In the genomic region with DNA sequence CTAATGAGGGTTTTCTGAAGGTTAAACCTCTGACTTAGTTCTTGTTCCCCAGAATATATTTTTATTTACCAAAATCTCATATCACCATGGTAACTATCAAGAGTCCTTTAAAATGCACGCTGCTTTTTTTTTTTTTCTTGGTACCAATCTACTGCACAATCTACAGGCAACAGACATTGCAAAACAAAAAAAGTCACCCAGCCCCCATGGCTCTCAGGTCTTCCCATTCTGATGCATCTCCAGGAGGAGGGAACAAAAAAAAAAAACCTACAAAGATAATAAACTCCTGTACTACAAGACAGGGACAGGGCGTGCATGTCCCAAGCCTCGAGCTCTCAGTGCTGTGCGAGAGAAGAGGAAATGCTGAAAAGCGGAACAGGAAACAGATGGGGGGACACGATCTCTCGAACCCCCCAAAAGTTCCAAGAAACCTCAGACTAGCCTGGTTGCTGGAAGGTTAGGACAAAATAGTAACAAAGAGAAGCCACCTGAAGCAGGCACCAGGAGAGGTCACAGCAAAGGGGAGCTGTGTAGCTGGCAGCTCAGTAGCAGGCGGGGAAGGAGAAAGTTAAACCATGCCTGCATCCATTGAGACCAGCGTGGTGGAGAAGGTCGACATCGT, we compare ENCODE assay signal across 7 mouse cellular contexts.
DNase-seq lines count a peak whose midpoint lies in the region; ATAC-seq lines count a peak whose summit lies in the region.

No protein-coding gene starts in this region.

- ATAC-seq in midbrain, embryonic 14.5 days (ENCODE audit: low FRiP score, low TSS enrichment): no peak
- no peak for ATAC-seq in limb, embryonic 12.5 days (ENCODE audit: insufficient number of reproducible peaks, insufficient read depth, low FRiP score, low TSS enrichment, low read depth)

- WGBS in midbrain, embryonic 10.5 days: 65% methylated on average over 11 of the region's 11 CpGs
- WGBS in midbrain, embryonic 14.5 days: 74% methylated on average over 11 of the region's 11 CpGs
- 46% methylated on average over 11 of the region's 11 CpGs for WGBS in heart, embryonic 10.5 days
- whole genome bisulfite sequencing in limb, embryonic 12.5 days: 62% methylated on average over 11 of the region's 11 CpGs

- H3K4me1 ChIP-seq in midbrain, embryonic 10.5 days: peaks cover 27% of the 10 kb centered on the region
- peaks cover 11% of the 10 kb centered on the region for H3K4me1 ChIP-seq in midbrain, embryonic 14.5 days (ENCODE audit: control insufficient read depth, insufficient read depth, low read length)
- peaks cover 23% of the 10 kb centered on the region for H3K4me1 ChIP-seq in heart, embryonic 10.5 days
- H3K4me1 ChIP-seq in limb, embryonic 12.5 days (replicated peaks): peaks cover 12% of the 10 kb centered on the region

- no peak overlapping the region for H3K9ac ChIP-seq in midbrain, embryonic 14.5 days (replicated peaks; ENCODE audit: low read length)
- no peak overlapping the region for H3K9ac ChIP-seq in limb, embryonic 12.5 days (replicated peaks)

- H3K36me3 ChIP-seq in midbrain, embryonic 10.5 days: no peaks in the 10 kb centered on the region
- H3K36me3 ChIP-seq in midbrain, embryonic 14.5 days (ENCODE audit: control insufficient read depth, insufficient read depth, low read length): no peaks in the 10 kb centered on the region
- no peaks in the 10 kb centered on the region for H3K36me3 ChIP-seq in heart, embryonic 10.5 days
- H3K36me3 ChIP-seq in limb, embryonic 12.5 days: no peaks in the 10 kb centered on the region

- H3K9me3 ChIP-seq in midbrain, embryonic 10.5 days (replicated peaks): no peaks in the 10 kb centered on the region
- H3K9me3 ChIP-seq in midbrain, embryonic 14.5 days (ENCODE audit: control insufficient read depth, low read length): 0 out of 2 replicates have a peak, but pooled peaks cover 2% of the 10 kb centered on the region
- H3K9me3 ChIP-seq in heart, embryonic 10.5 days: no peaks in the 10 kb centered on the region
- no peaks in the 10 kb centered on the region for H3K9me3 ChIP-seq in limb, embryonic 12.5 days

- no peak overlapping the region for H3K4me2 ChIP-seq in midbrain, embryonic 14.5 days (ENCODE audit: low read length)
- 0 out of 2 replicates have a peak overlapping the region, but pooled peaks have one; percentile 13 for H3K4me2 ChIP-seq in limb, embryonic 12.5 days

- no peaks in the 10 kb centered on the region for H3K27me3 ChIP-seq in midbrain, embryonic 10.5 days (ENCODE audit: low read depth, poor library complexity, severe bottlenecking)
- H3K27me3 ChIP-seq in midbrain, embryonic 14.5 days (ENCODE audit: control insufficient read depth, insufficient read depth, low read length): no peaks in the 10 kb centered on the region
- H3K27me3 ChIP-seq in heart, embryonic 10.5 days (ENCODE audit: insufficient read depth, poor library complexity, severe bottlenecking): peaks cover 3% of the 10 kb centered on the region; the same call in 1 of the 2 replicates
- no peaks in the 10 kb centered on the region for H3K27me3 ChIP-seq in limb, embryonic 12.5 days

- peak overlapping the region; percentile 70 for H3K27ac ChIP-seq in midbrain, embryonic 10.5 days (replicated peaks)
- no peak overlapping the region for H3K27ac ChIP-seq in midbrain, embryonic 14.5 days (replicated peaks; ENCODE audit: low read depth, low read length)
- H3K27ac ChIP-seq in heart, embryonic 10.5 days: peak overlapping the region; percentile 47
- H3K27ac ChIP-seq in limb, embryonic 12.5 days: no peak overlapping the region

- H3K4me3 ChIP-seq in midbrain, embryonic 10.5 days: no peak overlapping the region
- no peak overlapping the region for H3K4me3 ChIP-seq in midbrain, embryonic 14.5 days (replicated peaks; ENCODE audit: low read depth, low read length)
- H3K4me3 ChIP-seq in heart, embryonic 10.5 days: no peak overlapping the region
- H3K4me3 ChIP-seq in limb, embryonic 12.5 days (replicated peaks): no peak overlapping the region

- DNase-seq in midbrain, embryonic 10.5 days (ENCODE audit: low spot score): peak; percentile 19
- DNase-seq in midbrain, embryonic 14.5 days: no peak
- no peak for DNase-seq in heart, embryonic 10.5 days (ENCODE audit: low spot score)
- peak; percentile 35 for DNase-seq in telencephalon, adult 2 months (ENCODE audit: low read depth, low spot score)
- DNase-seq in cerebellum, postnatal 4 days (ENCODE audit: low spot score in 2 of 2): no peak
- no peak for DNase-seq in retina, embryonic 14.5 days (ENCODE audit: low spot score)

Comparison
In these comparisons a context has a peak if more than half of its experiments do, and no peak if none do; other contexts are left out.
1. DNase-seq: peak in midbrain, embryonic 10.5 days (single experiment) and telencephalon, adult 2 months (single experiment); none in midbrain, embryonic 14.5 days (single experiment), heart, embryonic 10.5 days (single experiment), cerebellum, postnatal 4 days (0 of 2) and retina, embryonic 14.5 days (single experiment).
2. H3K27ac ChIP-seq: peak in midbrain, embryonic 10.5 days (single experiment) and heart, embryonic 10.5 days (single experiment); none in midbrain, embryonic 14.5 days (single experiment) and limb, embryonic 12.5 days (single experiment).